ENCODE assay signal across 9 mouse cellular contexts in the genomic region with DNA sequence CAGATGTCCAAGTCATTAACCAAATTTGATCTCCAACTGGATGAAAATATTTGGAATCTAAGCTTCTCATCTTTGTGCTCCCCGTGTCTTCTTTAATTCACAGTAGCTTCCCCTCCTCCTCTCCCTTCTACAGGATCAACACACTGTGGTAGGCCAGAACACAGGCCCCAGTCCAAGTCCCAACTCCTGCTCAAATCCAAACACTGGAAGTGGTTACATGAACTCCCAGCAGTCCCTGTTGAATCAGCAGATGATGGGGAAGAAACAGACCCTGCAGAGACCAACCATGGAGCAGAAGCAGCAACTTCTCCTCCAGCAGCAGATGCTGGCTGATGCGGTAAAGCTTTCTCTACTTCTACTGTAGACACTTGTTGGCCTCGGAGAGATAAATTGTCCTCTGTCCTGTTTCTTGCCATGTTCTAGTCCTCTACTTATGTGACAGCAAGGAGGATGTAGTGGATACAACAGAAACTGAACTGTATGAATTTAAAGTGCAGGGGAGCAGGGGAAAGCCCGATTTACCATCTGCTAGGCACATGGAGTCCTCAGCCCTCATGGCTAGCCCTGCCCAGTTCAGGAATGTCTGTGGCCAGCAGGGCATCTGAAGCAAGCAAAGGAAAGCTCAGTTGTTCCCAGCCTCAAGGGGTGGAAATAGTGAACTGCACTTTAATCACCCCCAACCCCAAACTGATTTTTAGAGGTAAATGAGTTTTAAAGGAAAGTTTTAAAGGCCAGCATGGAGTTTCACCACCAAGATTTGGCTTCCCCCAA. TPM values are rescaled to one million over a fixed set of nuclear protein-coding genes. Genes with fewer than 3 reads are reported as not detected.
DNase-seq lines count a peak whose midpoint lies in the region; ATAC-seq and TF ChIP-seq lines count a peak whose summit lies in the region.
"Had no signal": no experiment of that assay in that cellular context is flagged by ENCODE, and none has a peak within 500 bp of the region (broad histone marks: within the 10 kb centered on the region; RNA-seq: fewer than 3 reads in every experiment).

No protein-coding gene starts in this region.

- no peak overlapping the region for H3K4me2 ChIP-seq in limb, embryonic 13.5 days (replicated peaks)
- H3K4me2 ChIP-seq in intestine, postnatal 0 days (replicated peaks; ENCODE audit: low read depth) = no peak overlapping the region

- ATAC-seq in limb, embryonic 13.5 days (ENCODE audit: low FRiP score, low read depth) = peak; percentile 61; the same call in 1 of the 2 replicates
- no peak for ATAC-seq in intestine, postnatal 0 days

- H3K4me1 ChIP-seq in limb, embryonic 13.5 days = peaks cover 9% of the 10 kb centered on the region
- no peaks in the 10 kb centered on the region for H3K4me1 ChIP-seq in limb, embryonic 10.5 days
- peaks cover 11% of the 10 kb centered on the region for H3K4me1 ChIP-seq in ES-Bruce4 (ENCODE audit: control insufficient read depth, insufficient read depth, low read length)
- H3K4me1 ChIP-seq in intestine, postnatal 0 days (replicated peaks; ENCODE audit: control insufficient read depth, insufficient read depth, low read length) = no peaks in the 10 kb centered on the region

- WGBS in limb, embryonic 13.5 days = 64% methylated on average over 4 of the region's 4 CpGs
- WGBS in limb, embryonic 10.5 days = 87% methylated on average over 4 of the region's 4 CpGs
- WGBS in intestine, postnatal 0 days = 62% methylated on average over 4 of the region's 4 CpGs

- H3K4me3 ChIP-seq in limb, embryonic 13.5 days = no peak overlapping the region
- H3K4me3 ChIP-seq in limb, embryonic 10.5 days = no peak overlapping the region
- H3K4me3 ChIP-seq in ES-Bruce4 (ENCODE audit: low read depth, low read length) = no peak overlapping the region
- no peak overlapping the region for H3K4me3 ChIP-seq in intestine, postnatal 0 days (ENCODE audit: low read depth, low read length)

- no peak overlapping the region for H3K9ac ChIP-seq in limb, embryonic 13.5 days
- H3K9ac ChIP-seq in ES-Bruce4 (ENCODE audit: low read depth, poor library complexity, severe bottlenecking) = no peak overlapping the region
- H3K9ac ChIP-seq in intestine, postnatal 0 days (ENCODE audit: low read depth, low read length) = no peak overlapping the region

- H3K9me3 ChIP-seq in limb, embryonic 13.5 days = no peaks in the 10 kb centered on the region
- H3K9me3 ChIP-seq in limb, embryonic 10.5 days (replicated peaks) = no peaks in the 10 kb centered on the region
- no peaks in the 10 kb centered on the region for H3K9me3 ChIP-seq in ES-Bruce4 (replicated peaks; ENCODE audit: control insufficient read depth, insufficient read depth, low read length, poor library complexity, severe bottlenecking)
- H3K9me3 ChIP-seq in intestine, postnatal 0 days (ENCODE audit: control insufficient read depth) = no peaks in the 10 kb centered on the region

- no peak for TF ChIP-seq EP300 in ES-Bruce4 (IDR thresholded peaks at IDR 0.05; ENCODE audit: insufficient read depth, low read depth, low read length)

- DNase-seq in limb, embryonic 10.5 days (ENCODE audit: low spot score) = no peak
- DNase-seq in ZHBTc4 (ENCODE audit: low read depth, low spot score) = peak; percentile 57
- DNase-seq in B cell, adult 2 months = no peak
- no peak for DNase-seq in thymus, postnatal 25 days
- no peak for DNase-seq in spleen, adult 18-20 months

- H3K27me3 ChIP-seq in limb, embryonic 13.5 days = no peaks in the 10 kb centered on the region
- no peaks in the 10 kb centered on the region for H3K27me3 ChIP-seq in limb, embryonic 10.5 days (ENCODE audit: low read depth, poor library complexity, severe bottlenecking)
- no peaks in the 10 kb centered on the region for H3K27me3 ChIP-seq in ES-Bruce4 (ENCODE audit: control insufficient read depth, insufficient read depth, low read length, poor library complexity, severe bottlenecking)
- H3K27me3 ChIP-seq in intestine, postnatal 0 days (replicated peaks; ENCODE audit: control insufficient read depth, insufficient read depth, low read length) = no peaks in the 10 kb centered on the region

- no peak for TF ChIP-seq POLR2A in ES-Bruce4 (IDR thresholded peaks at IDR 0.05; ENCODE audit: insufficient read depth, low read length)

- TF ChIP-seq CTCF in ES-Bruce4 (IDR thresholded peaks at IDR 0.05; ENCODE audit: low read depth, low read length) = no peak
- 0 out of 2 replicates have a peak, but pooled peaks have one; percentile 10 for TF ChIP-seq CTCF in intestine, postnatal 0 days (IDR thresholded peaks at IDR 0.05; ENCODE audit: low read depth)

- peak overlapping the region; percentile 35; the same call in 1 of the 2 replicates for H3K27ac ChIP-seq in limb, embryonic 13.5 days
- no peak overlapping the region for H3K27ac ChIP-seq in limb, embryonic 10.5 days
- H3K27ac ChIP-seq in ES-Bruce4 (ENCODE audit: insufficient read depth, low read length) = peak overlapping the region; percentile 70
- peak overlapping the region; percentile 37 for H3K27ac ChIP-seq in intestine, postnatal 0 days (ENCODE audit: low read depth, low read length)
- H3K27ac ChIP-seq: kidney, postnatal 0 days had no signal

- peaks cover 3% of the 10 kb centered on the region; the same call in 1 of the 2 replicates for H3K36me3 ChIP-seq in limb, embryonic 13.5 days
- no peaks in the 10 kb centered on the region for H3K36me3 ChIP-seq in limb, embryonic 10.5 days
- H3K36me3 ChIP-seq in ES-Bruce4 (ENCODE audit: control insufficient read depth, insufficient read depth, low read length, poor library complexity, severe bottlenecking) = no peaks in the 10 kb centered on the region
- no peaks in the 10 kb centered on the region for H3K36me3 ChIP-seq in intestine, postnatal 0 days (ENCODE audit: control insufficient read depth, insufficient read depth)

RNA-seq across cellular contexts. Expression of a gene that starts 51.0 kb away (rescaled TPM):
- 84.0 and 86.8 TPM in 2 replicates for polyA plus RNA-seq in limb, embryonic 13.5 days (2015; fragmentation: Nextera tagmentation; extraction: Ambion mirVana)
- polyA plus RNA-seq in limb, embryonic 10.5 days (2016; fragmentation: Nextera tagmentation; extraction: Ambion mirVana) = 82.8 and 88.9 TPM in 2 replicates
- 48.8 and 56.4 TPM in 2 replicates for polyA plus RNA-seq in ES-Bruce4 (2011; ENCODE audit: insufficient read depth, insufficient read length, low read depth, missing spikeins)
- polyA plus RNA-seq in intestine, postnatal 0 days (2015; fragmentation: Nextera tagmentation; extraction: Ambion mirVana) = 32.1 and 32.8 TPM in 2 replicates
